Mouse (Mus musculus) heart, embryonic 16.5 days (tissue): ENCODE data around the gene Slc35f3. TPM values are rescaled to one million over a fixed set of nuclear protein-coding genes. Genes with fewer than 3 reads are reported as not detected.

Experiments used
- ATAC-seq: fragments of 200-750 bp; cut with Nextera tagmentation; replicated peaks from 2 replicates; pipeline ENCODE4 v1.8.0; 2017; ENCODE audit warnings: moderate number of reproducible peaks; ENCODE audit not compliant: insufficient read depth, low FRiP score; ENCODE audit errors: extremely low read depth
- H3K27ac ChIP-seq: fragments of 300-500 bp; sonication (generic); 2 replicates; pipeline ENCODE4 v1.5.1; 2014; ENCODE audit warnings: mild to moderate bottlenecking, low read length, control low read depth, moderate library complexity
- H3K27me3 ChIP-seq: fragments of 300-500 bp; sonication (generic); 2 replicates; pipeline ENCODE4 v1.6.1; 2014; ENCODE audit warnings: low read length, mixed read lengths; ENCODE audit not compliant: control insufficient read depth, insufficient read depth
- H3K36me3 ChIP-seq: fragments of 300-500 bp; sonication (generic); 2 replicates; pipeline ENCODE4 v1.6.1; 2014; ENCODE audit not compliant: control insufficient read depth, insufficient read depth
- H3K4me1 ChIP-seq: fragments of 300-500 bp; sonication (generic); 2 replicates; pipeline ENCODE4 v1.6.1; 2014; ENCODE audit warnings: low read length, mixed read lengths; ENCODE audit not compliant: control insufficient read depth, insufficient read depth
- H3K4me2 ChIP-seq: fragments of 300-500 bp; sonication (generic); 2 replicates; pipeline ENCODE4 v1.6.1; 2014; ENCODE audit warnings: low read depth, mild to moderate bottlenecking, control low read depth, low read length
- H3K4me3 ChIP-seq: fragments of 300-500 bp; sonication (generic); 2 replicates; pipeline ENCODE4 v1.5.1; 2014; ENCODE audit warnings: mild to moderate bottlenecking, control low read depth, low read length
- H3K9ac ChIP-seq: fragments of 300-500 bp; sonication (generic); 2 replicates; pipeline ENCODE4 v1.6.1; 2014; ENCODE audit warnings: low read length, control low read depth
- H3K9me3 ChIP-seq: fragments of 300-500 bp; sonication (generic); replicated peaks from 2 replicates; pipeline ENCODE4 v1.6.1; 2016; ENCODE audit warnings: low read length; ENCODE audit not compliant: control insufficient read depth
- WGBS: fragments of 180-500 bp; shearing (Covaris S2); extraction: QIAGEN DNeasy Blood & Tissue Kit; methylation state at CpG from one replicate; pipeline ENCODE4 v1.1.7; 2014; 5-methylcytosine and 5-hydroxymethylcytosine counted together
- polyA plus RNA-seq: library from polyadenylated mRNA; unstranded; fragments of >200 nt; fragmentation: Nextera tagmentation; extraction: Ambion mirVana; gene quantifications from 2 replicates; pipeline ENCODE4 v1.2.1, GENCODE M21; 2015

Gene Slc35f3
- polyA plus RNA-seq, 1 experiment from 2014 or later: not detected

DNA sequence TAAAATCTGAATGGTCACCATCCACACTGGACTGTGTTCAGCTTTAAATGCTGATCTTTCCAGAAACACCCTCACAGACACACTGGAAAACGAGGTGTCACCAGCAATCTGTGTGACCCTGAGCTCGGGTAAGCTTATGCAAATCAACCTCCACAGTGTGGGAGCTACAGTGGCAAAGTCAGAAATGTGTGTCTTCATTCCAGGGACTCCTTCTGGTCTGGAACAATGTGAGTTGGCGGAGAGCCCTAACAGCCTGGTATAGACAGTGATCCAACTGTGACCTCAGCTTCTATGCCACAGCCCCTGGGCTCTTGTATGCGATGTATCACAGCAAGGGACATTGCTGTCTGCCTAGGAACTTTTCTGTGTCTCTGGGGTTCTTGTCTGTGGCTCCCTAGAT is 25.3 kb upstream of the Slc35f3 start:
- Histone ChIP-seq H3K4me3 (no peak overlapping the region), H3K27me3 (no peaks in the 10 kb centered on the region), H3K27ac (no peak overlapping the region), H3K4me2 (no peak overlapping the region), H3K9ac (no peak overlapping the region), H3K4me1 (no peaks in the 10 kb centered on the region), H3K36me3 (no peaks in the 10 kb centered on the region), H3K9me3 (no peaks in the 10 kb centered on the region)
- no peak for ATAC-seq
- 50% methylated on average over 4 of the region's 4 CpGs for WGBS

DNA sequence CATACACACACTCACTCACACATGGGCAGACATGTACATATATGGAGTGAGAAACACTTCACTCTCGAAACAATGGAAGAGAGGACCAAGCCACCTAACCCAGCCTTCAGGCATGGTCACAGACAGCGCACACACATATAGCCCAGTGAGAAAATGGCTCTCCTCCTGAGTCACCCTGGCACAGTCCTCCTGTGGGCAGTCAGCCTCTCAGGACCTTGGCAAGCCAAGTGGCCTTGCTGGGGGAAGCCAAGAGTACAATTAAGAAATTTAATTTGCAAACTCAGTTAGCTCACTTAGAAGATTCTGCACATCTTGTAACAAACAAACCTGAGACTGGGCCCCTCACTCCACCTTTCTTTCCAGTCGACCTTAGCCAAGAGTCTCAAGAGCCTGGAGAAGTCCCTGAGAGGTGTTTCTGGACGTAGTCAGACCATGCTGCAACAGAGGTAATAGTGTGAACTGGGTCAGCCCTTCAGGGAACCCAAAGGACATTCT is 23.4 kb upstream of the Slc35f3 start:
- Histone ChIP-seq H3K4me1 (no peaks in the 10 kb centered on the region), H3K4me2 (no peak overlapping the region), H3K9me3 (no peaks in the 10 kb centered on the region), H3K36me3 (no peaks in the 10 kb centered on the region), H3K27ac (no peak overlapping the region), H3K9ac (no peak overlapping the region), H3K4me3 (no peak overlapping the region), H3K27me3 (no peaks in the 10 kb centered on the region)
- ATAC-seq: no peak
- 64% methylated on average over 4 of the region's 4 CpGs for WGBS

DNA sequence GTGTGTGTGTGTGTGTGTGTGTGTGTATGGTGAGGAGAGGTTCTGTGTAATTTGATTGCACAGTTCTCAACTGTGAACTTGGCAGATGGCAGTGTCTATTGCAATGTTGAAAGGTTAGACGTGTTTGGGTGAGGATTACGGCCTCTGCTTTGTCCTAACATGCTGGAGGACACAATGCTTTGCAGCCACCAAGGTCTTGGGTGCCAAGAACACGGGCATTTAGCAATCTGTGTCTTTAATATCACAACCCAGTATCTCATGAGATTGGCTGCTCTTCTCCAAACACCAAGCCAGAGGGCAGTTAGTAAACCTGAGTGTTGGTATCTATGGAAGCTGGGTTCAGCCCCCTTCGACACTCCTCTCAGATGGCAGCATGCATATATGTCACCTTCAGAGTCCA is 22.5 kb upstream of the Slc35f3 start:
- H3K27me3 ChIP-seq: no peaks in the 10 kb centered on the region
- H3K4me2 ChIP-seq: no peak overlapping the region
- ATAC-seq: no peak
- whole genome bisulfite sequencing: 70% methylated on average over 4 of the region's 4 CpGs
- no peaks in the 10 kb centered on the region for H3K4me1 ChIP-seq
- no peaks in the 10 kb centered on the region for H3K9me3 ChIP-seq
- H3K9ac ChIP-seq: no peak overlapping the region
- no peak overlapping the region for H3K27ac ChIP-seq
- no peak overlapping the region for H3K4me3 ChIP-seq
- H3K36me3 ChIP-seq: no peaks in the 10 kb centered on the region

DNA sequence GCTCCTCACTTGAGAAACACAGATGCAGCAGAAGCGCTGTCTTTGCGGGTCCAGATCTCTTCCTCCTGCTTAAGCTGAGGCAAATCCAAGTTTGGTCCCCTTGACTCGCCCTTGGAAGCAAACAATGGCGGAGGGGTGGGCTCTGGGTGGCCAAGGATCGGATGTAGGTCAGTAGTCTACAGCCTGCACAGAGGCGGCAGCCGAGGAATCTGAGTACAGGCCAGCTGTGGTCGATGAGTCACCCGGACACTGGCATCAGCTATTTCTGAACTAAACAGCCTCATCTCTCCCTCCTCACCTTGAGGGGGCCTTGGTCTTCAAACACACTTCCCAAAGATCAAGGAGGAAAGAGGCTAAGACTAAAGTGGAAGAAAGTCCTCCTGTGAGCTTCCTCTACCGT is 6.4 kb upstream of the Slc35f3 start:
- no peaks in the 10 kb centered on the region for H3K36me3 ChIP-seq
- H3K27ac ChIP-seq: no peak overlapping the region
- whole genome bisulfite sequencing: 69% methylated on average over 10 of the region's 10 CpGs
- H3K9me3 ChIP-seq: no peaks in the 10 kb centered on the region
- H3K4me2 ChIP-seq: no peak overlapping the region
- no peak for ATAC-seq
- H3K9ac ChIP-seq: no peak overlapping the region
- no peaks in the 10 kb centered on the region for H3K4me1 ChIP-seq
- no peak overlapping the region for H3K4me3 ChIP-seq
- H3K27me3 ChIP-seq: no peaks in the 10 kb centered on the region; the same call in 1 of the 2 replicates

DNA sequence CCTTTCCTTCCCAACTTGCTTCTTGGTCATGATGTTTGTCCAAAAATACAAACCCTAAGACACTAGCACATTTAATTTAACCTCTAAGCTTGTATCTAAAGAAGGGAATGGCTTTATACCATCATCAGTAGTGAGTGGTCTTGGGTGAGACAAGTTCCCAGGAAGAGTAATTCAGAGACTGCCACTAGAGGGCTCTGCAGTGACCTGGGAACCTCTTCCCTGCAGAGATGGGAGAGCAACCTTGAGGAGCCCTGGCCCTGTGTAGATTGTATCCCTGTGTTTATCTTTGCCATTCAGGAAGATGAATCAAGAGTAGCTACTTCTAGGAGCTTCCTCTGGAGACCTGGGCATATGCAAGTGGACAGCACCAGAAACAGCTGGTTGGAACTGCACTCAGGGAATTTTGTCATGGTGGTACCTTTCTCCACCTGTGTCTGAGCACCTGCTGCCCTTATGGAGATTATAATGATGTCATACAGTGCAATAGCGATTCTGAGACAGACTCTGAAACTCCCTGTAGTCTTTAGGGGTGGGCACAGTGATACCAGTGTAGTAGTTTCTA is 993 bp upstream of the Slc35f3 start:
- H3K9ac ChIP-seq: no peak overlapping the region
- no peak for ATAC-seq
- 15% methylated on average over 1 of the region's 1 CpGs for WGBS
- H3K36me3 ChIP-seq: no peaks in the 10 kb centered on the region
- peaks cover 29% of the 10 kb centered on the region for H3K27me3 ChIP-seq
- no peak overlapping the region for H3K4me2 ChIP-seq
- no peak overlapping the region for H3K27ac ChIP-seq
- H3K4me1 ChIP-seq: no peaks in the 10 kb centered on the region
- H3K4me3 ChIP-seq: no peak overlapping the region
- no peaks in the 10 kb centered on the region for H3K9me3 ChIP-seq

DNA sequence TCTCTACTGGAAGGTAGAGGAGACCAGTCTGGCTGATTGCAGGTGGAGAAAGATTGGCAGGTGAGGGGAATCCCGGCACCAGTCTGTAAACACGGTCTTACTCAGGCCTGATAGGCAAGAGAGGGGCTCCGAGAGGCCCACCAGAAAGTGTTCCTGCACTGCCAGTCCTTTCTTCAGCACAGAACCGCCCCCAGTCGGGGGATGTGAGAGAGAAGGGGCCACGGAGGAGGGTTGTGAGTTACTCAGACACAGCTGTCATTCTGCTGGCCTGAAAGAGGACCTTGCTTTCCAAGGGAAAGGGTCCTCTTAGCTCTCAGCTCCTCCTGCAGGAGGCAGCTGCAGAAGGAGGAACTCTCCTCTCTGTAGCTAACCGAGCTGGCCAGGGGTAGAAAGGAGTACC is 975 bp downstream of the Slc35f3 start:
- H3K36me3 ChIP-seq: no peaks in the 10 kb centered on the region
- no peak overlapping the region for H3K27ac ChIP-seq
- no peak overlapping the region for H3K4me2 ChIP-seq
- no peaks in the 10 kb centered on the region for H3K9me3 ChIP-seq
- ATAC-seq: no peak
- 26% methylated on average over 7 of the region's 7 CpGs for WGBS
- H3K4me1 ChIP-seq: no peaks in the 10 kb centered on the region
- H3K4me3 ChIP-seq: no peak overlapping the region
- H3K27me3 ChIP-seq: peaks cover 29% of the 10 kb centered on the region
- H3K9ac ChIP-seq: no peak overlapping the region

DNA sequence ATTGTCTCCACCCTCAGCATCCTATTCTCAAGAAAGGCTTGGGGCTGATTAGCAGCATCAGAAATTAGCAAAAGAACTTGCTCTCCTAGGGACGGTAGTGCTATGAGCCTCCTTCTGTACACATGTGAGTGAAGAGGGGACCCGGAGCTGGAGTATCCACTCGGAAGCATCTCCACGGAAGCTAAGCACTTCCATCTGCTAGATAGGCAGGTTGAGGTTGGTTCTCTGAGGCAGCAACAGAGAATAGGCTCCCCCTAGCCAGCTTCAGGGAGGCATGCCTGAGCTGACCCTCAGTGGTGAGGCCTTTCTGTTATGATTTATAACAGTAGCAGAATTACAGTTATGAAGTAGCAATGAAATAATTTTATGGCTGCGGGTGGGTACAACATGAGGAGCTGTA is 2.0 kb downstream of the Slc35f3 start:
- H3K4me1 ChIP-seq: no peaks in the 10 kb centered on the region
- H3K4me3 ChIP-seq: no peak overlapping the region
- 78% methylated on average over 5 of the region's 5 CpGs for WGBS
- no peaks in the 10 kb centered on the region for H3K9me3 ChIP-seq
- ATAC-seq: no peak
- no peaks in the 10 kb centered on the region for H3K36me3 ChIP-seq
- no peak overlapping the region for H3K4me2 ChIP-seq
- H3K27me3 ChIP-seq: peaks cover 29% of the 10 kb centered on the region
- no peak overlapping the region for H3K27ac ChIP-seq
- no peak overlapping the region for H3K9ac ChIP-seq

DNA sequence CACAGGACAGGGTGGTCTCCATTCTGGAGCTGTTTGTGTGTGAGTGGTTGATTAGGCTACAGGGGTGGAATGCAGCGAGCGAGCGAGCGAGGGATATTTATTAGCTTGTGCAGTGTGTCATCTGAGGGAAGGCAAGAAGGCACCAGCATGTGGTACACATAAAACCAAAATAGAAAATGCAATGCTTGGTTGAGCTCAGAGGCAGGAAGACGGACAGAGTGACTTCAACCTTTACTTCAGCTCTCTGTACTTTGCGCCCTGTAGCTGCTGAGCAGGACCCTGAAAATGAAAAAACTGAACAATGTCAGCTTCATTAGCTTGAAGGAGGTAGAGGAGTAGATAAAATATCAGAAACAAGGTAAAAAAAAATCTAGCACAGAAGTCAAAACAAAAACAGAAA is 3.2 kb downstream of the Slc35f3 start:
- ATAC-seq: no peak
- H3K36me3 ChIP-seq: no peaks in the 10 kb centered on the region
- H3K27ac ChIP-seq: no peak overlapping the region
- 84% methylated on average over 6 of the region's 6 CpGs for WGBS
- H3K4me2 ChIP-seq: no peak overlapping the region
- no peaks in the 10 kb centered on the region for H3K9me3 ChIP-seq
- H3K9ac ChIP-seq: no peak overlapping the region
- no peaks in the 10 kb centered on the region for H3K4me1 ChIP-seq
- H3K27me3 ChIP-seq: peaks cover 29% of the 10 kb centered on the region
- H3K4me3 ChIP-seq: no peak overlapping the region

DNA sequence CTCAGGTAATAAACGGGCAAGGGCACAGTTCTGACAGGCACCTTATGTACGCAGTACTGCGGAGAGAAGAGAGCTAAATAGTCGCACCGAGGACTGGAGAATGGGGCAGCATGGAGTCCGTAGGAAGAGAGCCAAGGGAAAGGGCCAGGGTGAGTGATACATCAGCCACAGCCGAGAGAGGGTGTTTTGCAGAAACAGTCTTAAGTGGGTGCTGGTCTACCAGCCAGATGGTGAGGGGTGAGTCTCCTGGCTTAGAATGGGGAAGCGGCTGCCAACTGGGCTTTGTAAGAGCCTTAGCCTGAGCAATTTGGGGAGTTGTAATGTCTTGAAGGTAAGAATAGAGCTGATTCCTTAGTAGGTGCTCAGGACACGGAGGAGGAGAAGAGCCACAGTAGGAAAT is 8.8 kb downstream of the Slc35f3 start:
- Histone ChIP-seq H3K36me3 (no peaks in the 10 kb centered on the region), H3K4me1 (peaks cover 4% of the 10 kb centered on the region), H3K4me2 (no peak overlapping the region), H3K27ac (no peak overlapping the region), H3K4me3 (no peak overlapping the region), H3K9ac (no peak overlapping the region), H3K27me3 (no peaks in the 10 kb centered on the region), H3K9me3 (no peaks in the 10 kb centered on the region; the same call in 1 of the 2 replicates)
- no peak for ATAC-seq
- 74% methylated on average over 9 of the region's 9 CpGs for whole genome bisulfite sequencing
